Mouse (Mus musculus) heart, postnatal 0 days (tissue): ENCODE results near the gene Pcdh9.

Experiments used
- CTCF ChIP-seq: IDR thresholded peaks from 2 replicates; pipeline ENCODE4 v1.5.1; 2016; ENCODE audit warnings: antibody characterized with exemption, control low read depth, low read depth
- EP300 ChIP-seq: IDR thresholded peaks from 2 replicates; pipeline ENCODE4 v1.6.1; 2016; ENCODE audit warnings: antibody characterized with exemption, low read depth

DNA sequence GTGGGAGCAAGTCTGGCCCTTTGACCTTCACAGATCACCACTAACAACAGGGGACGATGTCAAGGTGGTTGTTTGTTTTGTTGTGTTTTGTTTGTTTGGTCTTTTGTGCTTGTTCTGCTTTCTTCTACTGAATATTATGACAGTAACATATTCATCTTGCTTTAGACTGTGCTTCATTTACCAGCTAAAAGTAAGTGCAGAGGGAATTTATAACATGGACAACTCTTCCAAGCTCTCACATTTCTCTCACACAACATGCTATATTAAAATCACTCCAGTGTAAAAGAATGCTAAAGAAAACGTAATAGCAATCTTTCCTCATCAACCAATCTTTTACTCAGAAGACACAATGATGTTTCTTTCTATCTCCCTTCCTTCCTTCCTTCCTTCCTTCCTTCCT, 787.7 kb downstream of the Pcdh9 start:
- TF ChIP-seq CTCF, result no peak
- TF ChIP-seq EP300, result no peak
